Mouse (Mus musculus) forebrain, embryonic 15.5 days (tissue): ENCODE measurements around the gene Kdm1b. TPM values are rescaled to one million over a fixed set of nuclear protein-coding genes. Genes with fewer than 3 reads are reported as not detected.

Source experiments
- ATAC-seq: fragments of 200-750 bp; cut with Nextera tagmentation; replicated peaks from 2 replicates; pipeline ENCODE4 v1.8.0; 2017; ENCODE audit warnings: mild to moderate bottlenecking, moderate TSS enrichment, moderate library complexity
- H3K27ac ChIP-seq: fragments of 300-500 bp; sonication (generic); replicated peaks from 2 replicates; pipeline ENCODE4 v1.5.1; 2015; ENCODE audit warnings: mild to moderate bottlenecking, inconsistent platforms
- H3K27me3 ChIP-seq: fragments of 300-500 bp; sonication (generic); 2 replicates; pipeline ENCODE4 v1.6.1; 2015; ENCODE audit warnings: inconsistent platforms
- H3K36me3 ChIP-seq: fragments of 300-500 bp; sonication (generic); 2 replicates; pipeline ENCODE4 v1.6.1; 2015; ENCODE audit warnings: mild to moderate bottlenecking, inconsistent platforms
- H3K4me1 ChIP-seq: fragments of 300-500 bp; sonication (generic); 2 replicates; pipeline ENCODE4 v1.6.1; 2015; ENCODE audit warnings: inconsistent platforms
- H3K4me2 ChIP-seq: fragments of 300-500 bp; sonication (generic); replicated peaks from 2 replicates; pipeline ENCODE4 v1.6.1; 2015; ENCODE audit warnings: mild to moderate bottlenecking, inconsistent platforms
- H3K4me3 ChIP-seq: fragments of 300-500 bp; sonication (generic); 2 replicates; pipeline ENCODE4 v1.5.1; 2015; ENCODE audit warnings: mild to moderate bottlenecking, inconsistent platforms
- H3K9ac ChIP-seq: fragments of 300-500 bp; sonication (generic); replicated peaks from 2 replicates; pipeline ENCODE4 v1.6.1; 2015; ENCODE audit warnings: mild to moderate bottlenecking, inconsistent platforms
- H3K9me3 ChIP-seq: fragments of 300-500 bp; sonication (generic); 2 replicates; pipeline ENCODE4 v1.6.1; 2016; ENCODE audit warnings: inconsistent platforms
- WGBS: fragments of 180-500 bp; shearing (Covaris S2); methylation state at CpG from one replicate; pipeline ENCODE4 v1.1.7; 2015; ENCODE audit warnings: mixed read lengths; 5-methylcytosine and 5-hydroxymethylcytosine counted together
- polyA plus RNA-seq: library from polyadenylated mRNA; unstranded; fragments of >200 nt; fragmentation: Nextera tagmentation; extraction: Ambion mirVana; gene quantifications from 2 replicates; pipeline ENCODE4 v1.2.1, GENCODE M21; 2015

Kdm1b gene
- polyA plus RNA-seq: 21.8 and 22.3 TPM in 2 replicates

GRCm38 (mm10) chr13:47043030-47043680 is at the start of gene Kdm1b:
TSS of gene Kdm1b (plus strand) at chr13:47043499.
- peak within 1 kb of the TSS; percentile 70 for H3K27ac ChIP-seq
- peak within 1 kb of the TSS; percentile 80 for H3K9ac ChIP-seq
- H3K27me3 ChIP-seq: no peaks in the 10 kb centered on the region
- ATAC-seq: peak; percentile 95
- under 1% methylated on average over 47 of the region's 48 CpGs for WGBS
- peaks cover 17% of the 10 kb centered on the region for H3K4me1 ChIP-seq
- no peaks in the 10 kb centered on the region for H3K36me3 ChIP-seq
- peak within 1 kb of the TSS; percentile 86 for H3K4me3 ChIP-seq
- peak within 1 kb of the TSS; percentile 95 for H3K4me2 ChIP-seq
- no peaks in the 10 kb centered on the region for H3K9me3 ChIP-seq

GRCm38 (mm10) chr13:46997355-46997754 is 45.9 kb upstream of the Kdm1b start:
- H3K27ac ChIP-seq: no peak overlapping the region
- no peak for ATAC-seq
- no peaks in the 10 kb centered on the region for H3K36me3 ChIP-seq
- H3K9me3 ChIP-seq: no peaks in the 10 kb centered on the region
- no peak overlapping the region for H3K9ac ChIP-seq
- WGBS: 79% methylated on average over 4 of the region's 4 CpGs
- H3K27me3 ChIP-seq: no peaks in the 10 kb centered on the region
- H3K4me3 ChIP-seq: no peak overlapping the region
- no peaks in the 10 kb centered on the region for H3K4me1 ChIP-seq
- no peak overlapping the region for H3K4me2 ChIP-seq

GRCm38 (mm10) chr13:46999498-46999897 is 43.8 kb upstream of the Kdm1b start:
- Histone ChIP-seq H3K27me3 (no peaks in the 10 kb centered on the region), H3K4me1 (no peaks in the 10 kb centered on the region), H3K4me3 (no peak overlapping the region), H3K27ac (no peak overlapping the region), H3K9ac (no peak overlapping the region), H3K9me3 (no peaks in the 10 kb centered on the region), H3K36me3 (no peaks in the 10 kb centered on the region), H3K4me2 (no peak overlapping the region)
- 68% methylated on average over 5 of the region's 5 CpGs for WGBS
- no peak for ATAC-seq

GRCm38 (mm10) chr13:47001590-47001989 is 41.7 kb upstream of the Kdm1b start:
- Histone ChIP-seq H3K9me3 (no peaks in the 10 kb centered on the region), H3K4me2 (no peak overlapping the region), H3K27me3 (no peaks in the 10 kb centered on the region), H3K27ac (no peak overlapping the region), H3K4me1 (no peaks in the 10 kb centered on the region), H3K4me3 (no peak overlapping the region), H3K9ac (no peak overlapping the region), H3K36me3 (no peaks in the 10 kb centered on the region)
- no peak for ATAC-seq
- 93% methylated on average over 4 of the region's 4 CpGs for WGBS

GRCm38 (mm10) chr13:47013740-47014139 is 29.6 kb upstream of the Kdm1b start:
- peak; percentile 16; the same call in 1 of the 2 replicates for ATAC-seq
- WGBS: 69% methylated on average over 10 of the region's 10 CpGs

GRCm38 (mm10) chr13:47014334-47015194 is 28.7 kb upstream of the Kdm1b start, which contains the start of gene Nhlrc1:
TSS of gene Nhlrc1 (minus strand) at chr13:47014850.
- Histone ChIP-seq H3K36me3 (no peaks in the 10 kb centered on the region), H3K4me2 (peak within 1 kb of the TSS; percentile 99), H3K27me3 (no peaks in the 10 kb centered on the region), H3K27ac (no peak within 1 kb of the TSS), H3K9me3 (0 out of 2 replicates have a peak, but pooled peaks cover 5% of the 10 kb centered on the region), H3K9ac (peak within 1 kb of the TSS; percentile 72), H3K4me1 (peaks cover 10% of the 10 kb centered on the region; the same call in 1 of the 2 replicates), H3K4me3 (peak within 1 kb of the TSS; percentile 71)
- WGBS: 2% methylated on average over 73 of the region's 73 CpGs
- peak; percentile 93 for ATAC-seq

More at GRCm38 (mm10) chr13:47013740-47014139, 29.6 kb upstream of the Kdm1b start:
- Histone ChIP-seq H3K9ac (0 out of 2 replicates have a peak overlapping the region, but pooled peaks have one; percentile 72), H3K4me3 (peak overlapping the region; percentile 71), H3K4me1 (peaks cover 10% of the 10 kb centered on the region; the same call in 1 of the 2 replicates), H3K27ac (no peak overlapping the region), H3K9me3 (0 out of 2 replicates have a peak, but pooled peaks cover 5% of the 10 kb centered on the region), H3K36me3 (no peaks in the 10 kb centered on the region), H3K4me2 (peak overlapping the region; percentile 99), H3K27me3 (no peaks in the 10 kb centered on the region)

- no peak for ATAC-seq
- Histone ChIP-seq H3K4me3 (peak overlapping the region; percentile 71), H3K4me2 (peak overlapping the region; percentile 99), H3K27ac (no peak overlapping the region), H3K27me3 (no peaks in the 10 kb centered on the region), H3K36me3 (no peaks in the 10 kb centered on the region), H3K9ac (no peak overlapping the region), H3K4me1 (peaks cover 10% of the 10 kb centered on the region; the same call in 1 of the 2 replicates), H3K9me3 (0 out of 2 replicates have a peak, but pooled peaks cover 5% of the 10 kb centered on the region)
- WGBS: 78% methylated on average over 5 of the region's 5 CpGs
These were observed 28.2 kb upstream of the Kdm1b start for GRCm38 (mm10) chr13:47015195-47015501.

GRCm38 (mm10) chr13:47017259-47017658 is 26.0 kb upstream of the Kdm1b start:
- no peak overlapping the region for H3K4me3 ChIP-seq
- no peaks in the 10 kb centered on the region for H3K27me3 ChIP-seq
- no peak overlapping the region for H3K9ac ChIP-seq
- H3K9me3 ChIP-seq: 0 out of 2 replicates have a peak, but pooled peaks cover 5% of the 10 kb centered on the region
- no peak overlapping the region for H3K4me2 ChIP-seq
- H3K4me1 ChIP-seq: peaks cover 10% of the 10 kb centered on the region; the same call in 1 of the 2 replicates
- ATAC-seq: peak; percentile 49; the same call in 1 of the 2 replicates
- WGBS: 43% methylated on average over 5 of the region's 5 CpGs
- no peaks in the 10 kb centered on the region for H3K36me3 ChIP-seq
- H3K27ac ChIP-seq: no peak overlapping the region

- no peak for ATAC-seq
- Histone ChIP-seq H3K27ac (no peak overlapping the region), H3K4me3 (no peak overlapping the region), H3K4me2 (no peak overlapping the region), H3K36me3 (no peaks in the 10 kb centered on the region), H3K27me3 (no peaks in the 10 kb centered on the region), H3K4me1 (no peaks in the 10 kb centered on the region), H3K9ac (no peak overlapping the region), H3K9me3 (no peaks in the 10 kb centered on the region)
- 89% methylated on average over 7 of the region's 7 CpGs for WGBS
These were observed 23.5 kb upstream of the Kdm1b start for GRCm38 (mm10) chr13:47019774-47020173.

GRCm38 (mm10) chr13:47020798-47021197 is 22.5 kb upstream of the Kdm1b start:
- H3K4me2 ChIP-seq: no peak overlapping the region
- no peaks in the 10 kb centered on the region for H3K4me1 ChIP-seq
- H3K27ac ChIP-seq: no peak overlapping the region
- no peak for ATAC-seq
- no peaks in the 10 kb centered on the region for H3K9me3 ChIP-seq
- H3K9ac ChIP-seq: no peak overlapping the region
- WGBS: 81% methylated on average over 7 of the region's 7 CpGs
- no peaks in the 10 kb centered on the region for H3K27me3 ChIP-seq
- H3K4me3 ChIP-seq: no peak overlapping the region
- no peaks in the 10 kb centered on the region for H3K36me3 ChIP-seq

GRCm38 (mm10) chr13:47030376-47031107 is 12.8 kb upstream of the Kdm1b start:
- Histone ChIP-seq H3K36me3 (no peaks in the 10 kb centered on the region), H3K4me1 (no peaks in the 10 kb centered on the region), H3K4me2 (no peak overlapping the region), H3K4me3 (no peak overlapping the region), H3K9me3 (no peaks in the 10 kb centered on the region), H3K9ac (no peak overlapping the region), H3K27me3 (no peaks in the 10 kb centered on the region), H3K27ac (no peak overlapping the region)
- ATAC-seq: no peak
- 91% methylated on average over 17 of the region's 17 CpGs for WGBS
